Mouse (Mus musculus): ENCODE data around the gene Hist1h2ba.

- TF ChIP-seq CTCF (IDR thresholded peaks at IDR 0.05; ENCODE audit: insufficient read depth, low read depth, low read length): no peak
- no peak for TF ChIP-seq POLR2A (IDR thresholded peaks at IDR 0.05; ENCODE audit: insufficient read depth, low read depth, low read length)
These were observed 23.8 kb downstream of the Hist1h2ba start for GRCm38 (mm10) chr13:23910121-23910520.

All from olfactory bulb, adult 2 months (tissue).